Mouse (Mus musculus): ENCODE data around the gene Sfswap. TPM values are rescaled to one million over a fixed set of nuclear protein-coding genes. Genes with fewer than 3 reads are reported as not detected.
A peak's percentile ranks its signal among the peaks of the same experiment; 100 is the strongest.

The Sfswap gene
- polyA plus RNA-seq, 1 experiment: 145 TPM

DNA sequence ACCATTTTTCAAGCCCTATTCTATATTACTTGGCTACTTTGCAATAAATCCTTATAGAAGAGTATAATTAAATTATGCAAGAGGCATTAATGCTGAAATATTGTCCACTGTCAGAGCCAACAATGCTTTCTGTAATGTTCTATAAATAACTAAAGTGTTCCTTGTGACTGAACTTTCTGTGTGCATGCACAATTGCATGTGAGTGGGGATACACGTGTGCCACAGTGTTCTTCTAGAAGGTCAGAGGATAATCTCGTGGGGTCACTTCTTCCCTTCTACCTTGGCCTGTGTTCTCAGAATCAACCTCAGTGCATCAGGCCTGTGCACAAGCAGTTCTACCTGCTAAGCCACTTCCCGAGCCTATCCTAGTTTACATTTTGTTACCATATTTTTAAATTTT is 22.1 kb downstream of the Sfswap start:
- peaks cover 5% of the 10 kb centered on the region for H3K4me1 ChIP-seq (ENCODE audit: control insufficient read depth, insufficient read depth, low read length)
- H3K4me3 ChIP-seq (ENCODE audit: insufficient read depth, low read length): no peak overlapping the region
- no peak for TF ChIP-seq POLR2A (IDR thresholded peaks at IDR 0.05; ENCODE audit: extremely low read depth, insufficient read depth, low read length)
- no peak for TF ChIP-seq CTCF (IDR thresholded peaks at IDR 0.05; ENCODE audit: extremely low read depth, insufficient read depth, low read length)
- no peak overlapping the region for H3K27ac ChIP-seq (ENCODE audit: insufficient read depth, low read length)

DNA sequence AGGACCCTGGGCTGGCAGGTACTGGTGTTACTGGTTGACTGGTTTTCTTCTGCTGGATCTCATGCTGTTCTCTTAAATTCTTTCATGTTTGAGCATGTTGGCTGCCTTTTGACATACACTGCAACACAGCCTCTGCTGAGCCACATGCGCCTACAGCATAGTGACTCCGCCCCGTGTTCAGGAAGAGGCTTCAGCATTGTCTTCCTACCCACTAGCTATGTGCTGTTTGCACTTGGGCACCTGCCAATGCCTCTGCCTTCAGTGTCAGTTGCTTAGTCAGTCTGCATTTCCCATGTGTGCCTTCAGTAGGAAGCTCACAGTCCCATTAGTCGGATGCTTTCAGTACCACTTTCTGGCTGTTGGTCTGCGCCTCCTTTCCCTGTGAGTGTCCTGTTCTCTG is 23.7 kb downstream of the Sfswap start:
- no peak overlapping the region for H3K4me3 ChIP-seq (ENCODE audit: insufficient read depth, low read length)
- TF ChIP-seq CTCF (IDR thresholded peaks at IDR 0.05; ENCODE audit: extremely low read depth, insufficient read depth, low read length) (no peak), POLR2A (IDR thresholded peaks at IDR 0.05; ENCODE audit: extremely low read depth, insufficient read depth, low read length) (no peak)
- no peak overlapping the region for H3K27ac ChIP-seq (ENCODE audit: insufficient read depth, low read length)
- H3K4me1 ChIP-seq (ENCODE audit: control insufficient read depth, insufficient read depth, low read length): peaks cover 6% of the 10 kb centered on the region

DNA sequence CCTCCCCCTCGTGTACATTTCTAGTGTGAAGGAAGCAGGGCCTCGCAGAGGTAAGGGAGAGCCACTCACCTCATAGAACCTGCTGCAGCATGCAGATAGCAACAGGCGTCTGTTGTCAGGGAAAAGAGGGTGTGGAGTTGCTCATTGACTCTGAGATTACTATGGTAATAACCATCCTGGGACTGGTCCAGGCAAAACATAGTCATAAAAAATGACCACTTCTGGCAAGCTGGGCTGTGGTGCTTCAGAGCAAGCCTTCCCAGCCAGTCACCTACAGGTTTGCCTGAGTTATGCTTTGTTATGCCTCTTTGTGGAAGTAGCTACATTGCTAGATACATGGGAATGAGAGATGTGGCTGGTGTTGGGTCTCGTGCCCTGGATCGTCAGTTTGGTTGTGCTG is 26.1 kb downstream of the Sfswap start:
- TF ChIP-seq CTCF (IDR thresholded peaks at IDR 0.05; ENCODE audit: extremely low read depth, insufficient read depth, low read length) (no peak), POLR2A (IDR thresholded peaks at IDR 0.05; ENCODE audit: extremely low read depth, insufficient read depth, low read length) (no peak)
- no peak overlapping the region for H3K27ac ChIP-seq (ENCODE audit: insufficient read depth, low read length)
- no peak overlapping the region for H3K4me3 ChIP-seq (ENCODE audit: insufficient read depth, low read length)
- peaks cover 1% of the 10 kb centered on the region; the same call in 1 of the 2 replicates for H3K4me1 ChIP-seq (ENCODE audit: control insufficient read depth, insufficient read depth, low read length)

DNA sequence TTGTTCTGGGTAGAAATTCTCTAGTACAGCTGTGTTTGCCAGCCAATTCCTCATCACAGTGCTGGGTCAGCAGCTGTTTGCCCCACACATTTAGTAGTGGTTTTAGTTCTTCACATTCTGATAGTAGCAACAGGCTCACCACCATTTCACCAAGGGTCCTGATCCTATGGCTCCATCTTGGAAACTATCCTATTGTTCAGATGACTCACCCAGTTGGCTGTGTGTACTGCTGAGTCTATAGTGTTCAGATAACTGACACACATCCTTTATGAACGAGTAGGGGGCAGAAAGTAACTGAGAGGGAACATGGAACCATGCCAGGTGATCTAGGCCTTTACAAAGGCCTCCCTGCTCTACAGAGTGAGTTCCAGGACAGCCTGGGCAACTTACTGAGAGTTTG is 28.6 kb downstream of the Sfswap start:
- no peak overlapping the region for H3K27ac ChIP-seq (ENCODE audit: insufficient read depth, low read length)
- H3K4me1 ChIP-seq (ENCODE audit: control insufficient read depth, insufficient read depth, low read length): peaks cover 5% of the 10 kb centered on the region; the same call in 1 of the 2 replicates
- no peak for TF ChIP-seq POLR2A (IDR thresholded peaks at IDR 0.05; ENCODE audit: extremely low read depth, insufficient read depth, low read length)
- TF ChIP-seq CTCF (IDR thresholded peaks at IDR 0.05; ENCODE audit: extremely low read depth, insufficient read depth, low read length): no peak
- no peak overlapping the region for H3K4me3 ChIP-seq (ENCODE audit: insufficient read depth, low read length)

DNA sequence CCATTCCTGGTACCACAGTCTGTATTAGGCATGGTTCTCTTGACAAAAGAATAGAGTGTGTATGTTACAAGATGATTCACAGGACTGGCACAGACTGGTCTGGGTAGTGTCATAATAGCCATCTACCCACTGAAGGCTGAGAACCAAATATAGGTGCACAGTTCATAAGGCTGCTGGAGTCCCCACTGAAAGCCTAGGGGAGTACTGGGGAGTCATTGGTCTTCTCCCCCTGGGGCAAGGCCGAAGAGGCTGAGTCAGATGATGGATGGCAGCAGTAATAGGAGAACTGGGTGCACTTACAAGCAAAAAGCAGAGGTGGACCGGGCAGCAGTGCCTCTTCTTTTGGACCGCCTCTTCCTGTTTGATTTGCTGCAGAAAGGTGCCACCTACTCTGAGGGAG is 32.7 kb downstream of the Sfswap start:
- Histone ChIP-seq H3K27ac (ENCODE audit: insufficient read depth, low read length) (peak overlapping the region; percentile 38), H3K4me1 (ENCODE audit: control insufficient read depth, insufficient read depth, low read length) (peaks cover 11% of the 10 kb centered on the region; the same call in 1 of the 2 replicates), H3K4me3 (ENCODE audit: insufficient read depth, low read length) (no peak overlapping the region)
- no peak for TF ChIP-seq CTCF (IDR thresholded peaks at IDR 0.05; ENCODE audit: extremely low read depth, insufficient read depth, low read length)
- no peak for TF ChIP-seq POLR2A (IDR thresholded peaks at IDR 0.05; ENCODE audit: extremely low read depth, insufficient read depth, low read length)

DNA sequence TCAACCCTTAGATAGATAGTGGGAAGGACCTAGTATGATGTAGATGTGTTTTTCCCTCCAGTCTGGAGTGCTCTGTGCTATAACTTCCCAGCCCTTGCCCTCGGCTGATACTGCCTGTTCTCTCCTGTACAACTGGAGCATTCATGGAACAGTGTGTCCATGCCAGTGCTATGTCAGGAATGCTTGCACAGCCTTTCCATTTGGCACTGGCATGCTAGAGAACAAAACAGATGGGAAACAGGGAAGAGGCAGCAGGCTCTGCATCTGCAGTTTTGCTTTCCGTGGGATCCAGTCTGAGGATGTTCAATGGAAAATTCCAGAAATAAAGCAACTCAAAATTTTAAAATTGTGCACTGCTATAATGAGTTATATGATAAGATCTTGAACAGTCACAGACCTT is 33.5 kb downstream of the Sfswap start:
- no peak overlapping the region for H3K4me3 ChIP-seq (ENCODE audit: insufficient read depth, low read length)
- H3K4me1 ChIP-seq (ENCODE audit: control insufficient read depth, insufficient read depth, low read length): peaks cover 14% of the 10 kb centered on the region
- peak overlapping the region; percentile 90 for H3K27ac ChIP-seq (ENCODE audit: insufficient read depth, low read length)
- TF ChIP-seq CTCF (IDR thresholded peaks at IDR 0.05; ENCODE audit: extremely low read depth, insufficient read depth, low read length): no peak
- TF ChIP-seq POLR2A (IDR thresholded peaks at IDR 0.05; ENCODE audit: extremely low read depth, insufficient read depth, low read length): no peak

DNA sequence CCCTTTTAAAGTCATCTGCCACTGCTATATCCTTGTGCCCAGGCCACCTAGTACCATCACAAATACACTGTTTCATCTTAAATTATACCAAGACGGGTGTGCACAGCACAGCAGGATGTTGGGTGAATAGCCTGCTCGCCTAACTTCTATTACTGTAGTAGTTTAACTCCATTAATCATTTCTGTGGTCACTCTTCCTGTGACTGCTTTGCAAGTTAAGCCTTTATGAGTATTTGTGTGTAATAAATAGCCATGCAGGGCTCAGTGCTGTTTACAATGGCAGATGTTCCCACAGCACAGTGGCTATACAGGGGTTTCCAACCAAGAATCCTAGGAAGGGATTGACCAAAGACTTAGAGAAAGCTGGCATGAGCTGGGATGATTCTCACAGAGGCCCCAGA is 34.0 kb downstream of the Sfswap start:
- TF ChIP-seq POLR2A (IDR thresholded peaks at IDR 0.05; ENCODE audit: extremely low read depth, insufficient read depth, low read length): no peak
- no peak for TF ChIP-seq CTCF (IDR thresholded peaks at IDR 0.05; ENCODE audit: extremely low read depth, insufficient read depth, low read length)

DNA sequence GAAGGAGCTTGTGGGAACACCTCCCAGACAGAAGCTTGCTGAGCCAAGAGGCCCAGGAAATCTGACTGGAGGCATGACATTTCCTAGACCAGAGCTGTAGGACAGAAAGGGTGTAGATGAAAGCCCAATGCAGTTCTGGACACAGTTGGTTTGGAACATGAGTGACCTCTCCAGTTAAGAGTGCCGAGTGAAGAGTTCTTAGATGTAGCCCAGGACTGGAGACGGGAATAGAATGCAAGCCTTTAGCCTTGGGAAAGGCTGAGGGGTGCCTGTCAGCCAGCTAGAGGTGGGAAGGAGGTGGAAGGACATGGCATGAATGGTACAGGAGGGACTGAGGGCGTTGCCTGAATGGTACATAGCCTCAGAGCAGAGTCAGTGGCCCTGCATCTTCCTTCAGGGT is 34.4 kb downstream of the Sfswap start:
- Histone ChIP-seq H3K27ac (ENCODE audit: insufficient read depth, low read length) (peak overlapping the region; percentile 90), H3K4me1 (ENCODE audit: control insufficient read depth, insufficient read depth, low read length) (peaks cover 16% of the 10 kb centered on the region), H3K4me3 (ENCODE audit: insufficient read depth, low read length) (no peak overlapping the region)
- TF ChIP-seq CTCF (IDR thresholded peaks at IDR 0.05; ENCODE audit: extremely low read depth, insufficient read depth, low read length) (no peak), POLR2A (IDR thresholded peaks at IDR 0.05; ENCODE audit: extremely low read depth, insufficient read depth, low read length) (no peak)

More for the DNA sequence above, 34.0 kb downstream of the Sfswap start:
- no peak overlapping the region for H3K4me3 ChIP-seq (ENCODE audit: insufficient read depth, low read length)
- peaks cover 16% of the 10 kb centered on the region for H3K4me1 ChIP-seq (ENCODE audit: control insufficient read depth, insufficient read depth, low read length)
- H3K27ac ChIP-seq (ENCODE audit: insufficient read depth, low read length): peak overlapping the region; percentile 90

DNA sequence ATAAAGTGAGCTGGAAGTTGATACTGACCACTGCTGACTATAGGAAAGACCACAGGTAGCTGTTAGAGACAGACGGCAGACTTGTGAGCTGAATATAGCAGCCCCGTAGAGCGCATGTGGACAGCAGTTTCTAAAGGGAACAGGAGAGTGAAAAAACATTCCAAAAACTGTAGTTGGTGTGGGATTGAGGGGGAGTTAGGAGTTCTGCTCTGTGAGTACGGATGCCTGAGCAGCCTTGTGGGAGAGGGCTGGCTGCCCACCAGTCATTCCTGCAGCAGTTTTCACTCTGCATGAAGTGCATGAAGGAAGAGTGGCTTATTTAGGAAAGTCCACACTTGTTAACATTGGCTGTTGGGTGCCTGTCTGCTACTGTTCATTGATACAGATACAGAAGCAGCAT is 37.8 kb downstream of the Sfswap start:
- H3K4me3 ChIP-seq (ENCODE audit: insufficient read depth, low read length): no peak overlapping the region
- no peak for TF ChIP-seq POLR2A (IDR thresholded peaks at IDR 0.05; ENCODE audit: extremely low read depth, insufficient read depth, low read length)
- no peak for TF ChIP-seq CTCF (IDR thresholded peaks at IDR 0.05; ENCODE audit: extremely low read depth, insufficient read depth, low read length)

DNA sequence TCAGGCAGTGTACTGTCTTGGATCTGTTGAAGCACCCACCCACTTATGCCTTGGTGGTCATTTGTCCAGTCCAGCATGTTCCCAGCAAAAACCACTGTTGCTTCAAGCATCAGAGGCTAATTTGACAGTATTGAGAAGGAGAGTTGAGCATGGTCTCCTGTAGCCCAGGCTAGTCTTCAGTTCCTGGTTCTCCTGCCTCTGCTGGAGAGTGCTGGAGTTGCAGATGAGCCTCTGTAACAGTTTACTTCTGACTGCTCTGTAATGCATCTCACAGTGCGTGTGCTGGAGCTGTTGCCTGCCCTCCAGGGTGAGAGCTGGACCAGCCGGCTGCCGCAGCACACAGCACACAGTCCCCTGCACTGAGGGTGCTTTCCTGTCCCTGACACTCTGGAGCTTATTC is 41.2 kb downstream of the Sfswap start:
- H3K4me3 ChIP-seq (ENCODE audit: insufficient read depth, low read length): no peak overlapping the region
- no peak overlapping the region for H3K27ac ChIP-seq (ENCODE audit: insufficient read depth, low read length)
- peaks cover 6% of the 10 kb centered on the region for H3K4me1 ChIP-seq (ENCODE audit: control insufficient read depth, insufficient read depth, low read length)
- no peak for TF ChIP-seq POLR2A (IDR thresholded peaks at IDR 0.05; ENCODE audit: extremely low read depth, insufficient read depth, low read length)
- peak; percentile 38; the same call in 1 of the 2 replicates for TF ChIP-seq CTCF (IDR thresholded peaks at IDR 0.05; ENCODE audit: extremely low read depth, insufficient read depth, low read length)

More for the DNA sequence above, 37.8 kb downstream of the Sfswap start:
- no peak overlapping the region for H3K27ac ChIP-seq (ENCODE audit: insufficient read depth, low read length)
- H3K4me1 ChIP-seq (ENCODE audit: control insufficient read depth, insufficient read depth, low read length): peaks cover 14% of the 10 kb centered on the region

All from cortical plate, adult 2 months (tissue).